9 mouse cellular contexts compared by ENCODE assay signal in the genomic region with DNA sequence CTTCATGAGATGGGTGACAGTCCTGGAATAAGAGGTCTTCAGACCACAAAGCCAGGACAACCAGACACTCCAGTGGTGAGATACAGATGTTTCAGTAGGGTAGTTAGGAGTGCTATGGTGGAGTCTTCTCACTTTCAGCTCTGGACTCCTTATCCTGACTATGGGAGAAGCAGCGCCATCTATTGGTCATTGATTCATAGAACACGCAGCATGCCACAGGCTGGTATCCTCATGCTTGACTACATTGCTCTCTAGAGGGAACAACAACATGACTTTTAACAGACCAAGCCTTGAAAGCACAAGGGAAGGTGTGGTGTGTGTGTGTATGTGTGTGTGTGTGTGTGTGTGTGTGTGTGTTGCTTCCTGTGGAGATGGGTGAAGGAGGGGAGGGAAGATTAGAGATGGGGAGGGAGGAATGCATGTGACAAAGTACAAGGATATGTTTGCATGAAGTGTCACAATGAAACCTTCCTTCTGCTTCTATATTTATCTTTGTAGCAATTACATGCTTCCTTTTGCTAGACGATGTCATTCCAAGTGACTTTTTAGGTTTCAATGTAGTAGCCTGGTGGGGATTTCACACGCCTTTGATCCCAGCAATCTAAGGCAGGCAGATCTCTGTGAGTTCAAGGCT. TPM values are rescaled to one million over a fixed set of nuclear protein-coding genes. Genes with fewer than 3 reads are reported as not detected.
A peak's percentile ranks its signal among the peaks of the same experiment; 100 is the strongest.
DNase-seq lines count a peak whose midpoint lies in the region; ATAC-seq and TF ChIP-seq lines count a peak whose summit lies in the region.
"Had no signal": no experiment of that assay in that cellular context is flagged by ENCODE, and none has a peak within 500 bp of the region (broad histone marks: within the 10 kb centered on the region; RNA-seq: fewer than 3 reads in every experiment).

No protein-coding gene starts in this region.

- no peak overlapping the region for H3K4me3 ChIP-seq in midbrain, embryonic 10.5 days
- no peak overlapping the region for H3K4me3 ChIP-seq in midbrain, embryonic 16.5 days (ENCODE audit: low read depth, low read length)
- no peak overlapping the region for H3K4me3 ChIP-seq in bone marrow macrophage, adult 2 months (ENCODE audit: insufficient read depth, low read length)
- H3K4me3 ChIP-seq in forebrain, embryonic 10.5 days = no peak overlapping the region
- H3K4me3 ChIP-seq in limb, embryonic 10.5 days = no peak overlapping the region
- H3K4me3 ChIP-seq in midbrain, embryonic 14.5 days (replicated peaks; ENCODE audit: low read depth, low read length) = no peak overlapping the region
- H3K4me3 ChIP-seq: neural tube, embryonic 13.5 days had no signal

- H3K27ac ChIP-seq in midbrain, embryonic 10.5 days (replicated peaks) = no peak overlapping the region
- H3K27ac ChIP-seq in midbrain, embryonic 16.5 days (ENCODE audit: low read length) = no peak overlapping the region
- H3K27ac ChIP-seq in bone marrow macrophage, adult 2 months (ENCODE audit: insufficient read depth, low read depth, low read length) = peak overlapping the region; percentile 41
- H3K27ac ChIP-seq in forebrain, embryonic 10.5 days = no peak overlapping the region
- no peak overlapping the region for H3K27ac ChIP-seq in limb, embryonic 10.5 days
- no peak overlapping the region for H3K27ac ChIP-seq in midbrain, embryonic 14.5 days (replicated peaks; ENCODE audit: low read depth, low read length)
- H3K27ac ChIP-seq: neural tube, embryonic 13.5 days had no signal

- no peak for TF ChIP-seq POLR2A in bone marrow macrophage, adult 2 months (IDR thresholded peaks at IDR 0.05; ENCODE audit: borderline replicate concordance, low read depth, low read length)

- peak; percentile 41 for DNase-seq in midbrain, embryonic 10.5 days (ENCODE audit: low spot score)
- DNase-seq in forebrain, embryonic 10.5 days (ENCODE audit: extremely low spot score, low spot score) = peak; percentile 46
- peak; percentile 47 for DNase-seq in limb, embryonic 10.5 days (ENCODE audit: low spot score)
- DNase-seq in midbrain, embryonic 14.5 days = peak; percentile 87
- DNase-seq in thymus, postnatal 4 days = peak; percentile 40

- peaks cover 13% of the 10 kb centered on the region; the same call in 1 of the 2 replicates for H3K4me1 ChIP-seq in midbrain, embryonic 10.5 days
- H3K4me1 ChIP-seq in midbrain, embryonic 16.5 days (ENCODE audit: control insufficient read depth, insufficient read depth, low read length) = no peaks in the 10 kb centered on the region
- peaks cover 11% of the 10 kb centered on the region for H3K4me1 ChIP-seq in bone marrow macrophage, adult 2 months (ENCODE audit: control insufficient read depth, insufficient read depth, low read length)
- 0 out of 2 replicates have a peak, but pooled peaks cover 13% of the 10 kb centered on the region for H3K4me1 ChIP-seq in forebrain, embryonic 10.5 days
- H3K4me1 ChIP-seq in limb, embryonic 10.5 days = peaks cover 24% of the 10 kb centered on the region
- H3K4me1 ChIP-seq in midbrain, embryonic 14.5 days (ENCODE audit: control insufficient read depth, insufficient read depth, low read length) = peaks cover 9% of the 10 kb centered on the region; the same call in 1 of the 2 replicates

- no peaks in the 10 kb centered on the region for H3K36me3 ChIP-seq in midbrain, embryonic 10.5 days
- H3K36me3 ChIP-seq in midbrain, embryonic 16.5 days (ENCODE audit: control insufficient read depth, insufficient read depth, low read length) = no peaks in the 10 kb centered on the region
- H3K36me3 ChIP-seq in forebrain, embryonic 10.5 days (replicated peaks) = no peaks in the 10 kb centered on the region
- no peaks in the 10 kb centered on the region for H3K36me3 ChIP-seq in limb, embryonic 10.5 days
- no peaks in the 10 kb centered on the region for H3K36me3 ChIP-seq in midbrain, embryonic 14.5 days (ENCODE audit: control insufficient read depth, insufficient read depth, low read length)
- H3K36me3 ChIP-seq: neural tube, embryonic 13.5 days had no signal

- ATAC-seq in midbrain, embryonic 16.5 days = no peak
- peak; percentile 48 for ATAC-seq in inflammation-experienced regulatory T-cells, adult 6 months
- no peak for ATAC-seq in midbrain, embryonic 14.5 days (ENCODE audit: low FRiP score, low TSS enrichment)

- H3K4me2 ChIP-seq in midbrain, embryonic 16.5 days (ENCODE audit: low read length) = no peak overlapping the region
- no peak overlapping the region for H3K4me2 ChIP-seq in midbrain, embryonic 14.5 days (ENCODE audit: low read length)
- H3K4me2 ChIP-seq: neural tube, embryonic 13.5 days had no signal

- H3K27me3 ChIP-seq in midbrain, embryonic 10.5 days (ENCODE audit: low read depth, poor library complexity, severe bottlenecking) = no peaks in the 10 kb centered on the region
- H3K27me3 ChIP-seq in midbrain, embryonic 16.5 days (ENCODE audit: control insufficient read depth, insufficient read depth, low read depth, low read length) = no peaks in the 10 kb centered on the region
- no peaks in the 10 kb centered on the region for H3K27me3 ChIP-seq in forebrain, embryonic 10.5 days (ENCODE audit: poor library complexity, severe bottlenecking)
- H3K27me3 ChIP-seq in limb, embryonic 10.5 days (ENCODE audit: low read depth, poor library complexity, severe bottlenecking) = no peaks in the 10 kb centered on the region
- no peaks in the 10 kb centered on the region for H3K27me3 ChIP-seq in midbrain, embryonic 14.5 days (ENCODE audit: control insufficient read depth, insufficient read depth, low read length)
- H3K27me3 ChIP-seq: neural tube, embryonic 13.5 days had no signal

- no peaks in the 10 kb centered on the region for H3K9me3 ChIP-seq in midbrain, embryonic 10.5 days (replicated peaks)
- H3K9me3 ChIP-seq in midbrain, embryonic 16.5 days (replicated peaks; ENCODE audit: control insufficient read depth, low read length, poor library complexity, severe bottlenecking) = no peaks in the 10 kb centered on the region
- no peaks in the 10 kb centered on the region for H3K9me3 ChIP-seq in forebrain, embryonic 10.5 days
- H3K9me3 ChIP-seq in limb, embryonic 10.5 days (replicated peaks) = no peaks in the 10 kb centered on the region
- no peaks in the 10 kb centered on the region for H3K9me3 ChIP-seq in midbrain, embryonic 14.5 days (ENCODE audit: control insufficient read depth, low read length)
- H3K9me3 ChIP-seq: neural tube, embryonic 13.5 days had no signal

- WGBS in midbrain, embryonic 10.5 days = 53% methylated on average over 4 of the region's 4 CpGs
- WGBS in midbrain, embryonic 16.5 days = 55% methylated on average over 4 of the region's 4 CpGs
- 54% methylated on average over 4 of the region's 4 CpGs for WGBS in forebrain, embryonic 10.5 days
- 48% methylated on average over 4 of the region's 4 CpGs for WGBS in limb, embryonic 10.5 days
- 55% methylated on average over 4 of the region's 4 CpGs for WGBS in midbrain, embryonic 14.5 days

- no peak for TF ChIP-seq CTCF in bone marrow macrophage, adult 2 months (IDR thresholded peaks at IDR 0.05; ENCODE audit: low read depth, low read length)

- no peak overlapping the region for H3K9ac ChIP-seq in midbrain, embryonic 16.5 days (ENCODE audit: low read depth, low read length)
- no peak overlapping the region for H3K9ac ChIP-seq in midbrain, embryonic 14.5 days (replicated peaks; ENCODE audit: low read length)
- H3K9ac ChIP-seq: neural tube, embryonic 13.5 days had no signal

RNA-seq across cellular contexts. Expression of a gene that starts 49.0 kb away (rescaled TPM):
- 13.8 and 14.6 TPM in 2 replicates for polyA plus RNA-seq in midbrain, embryonic 10.5 days (2016; fragmentation: Nextera tagmentation; extraction: Ambion mirVana)
- 6.9 and 7.2 TPM in 2 replicates for polyA plus RNA-seq in midbrain, embryonic 16.5 days (2015; fragmentation: Nextera tagmentation; extraction: Ambion mirVana)
- 2.8 and 3.1 TPM in 2 replicates for polyA plus RNA-seq in bone marrow macrophage, adult 2 months (2012; ENCODE audit: insufficient read depth, insufficient read length, missing spikeins)
- polyA plus RNA-seq in forebrain, embryonic 10.5 days (2016; fragmentation: Nextera tagmentation; extraction: Ambion mirVana) = 15.9 and 17.0 TPM in 2 replicates
- polyA plus RNA-seq in inflammation-experienced regulatory T-cells, adult 6 months (2017; shearing (Covaris generic)) = 10 to 100 TPM in 2 of 3 experiments, 1 to 10 TPM in 1; 8.4 to 14.2 (median 12.5) TPM
- polyA plus RNA-seq in limb, embryonic 10.5 days (2016; fragmentation: Nextera tagmentation; extraction: Ambion mirVana) = 13.6 and 15.3 TPM in 2 replicates
- polyA plus RNA-seq in midbrain, embryonic 14.5 days (2014; fragmentation: Nextera tagmentation; extraction: Ambion mirVana) = 7.6 and 9.1 TPM in 2 replicates
